Mouse (Mus musculus) liver, adult (tissue): Measurements from ENCODE around the gene Vgll4.

ENCODE experiments used
- GATA4 ChIP-seq: IDR thresholded peaks from 2 replicates; pipeline ENCODE4 v1.6.1; 2014; ENCODE audit warnings: mild to moderate bottlenecking, low read length; ENCODE audit not compliant: insufficient replicate concordance

Gene Vgll4

GRCm38 (mm10) chr6:114969213-114970120 is at the start of gene Vgll4:
Gene Vgll4, minus strand, starts transcription at chr6:114969994.
- no peak for TF ChIP-seq GATA4

DNA sequence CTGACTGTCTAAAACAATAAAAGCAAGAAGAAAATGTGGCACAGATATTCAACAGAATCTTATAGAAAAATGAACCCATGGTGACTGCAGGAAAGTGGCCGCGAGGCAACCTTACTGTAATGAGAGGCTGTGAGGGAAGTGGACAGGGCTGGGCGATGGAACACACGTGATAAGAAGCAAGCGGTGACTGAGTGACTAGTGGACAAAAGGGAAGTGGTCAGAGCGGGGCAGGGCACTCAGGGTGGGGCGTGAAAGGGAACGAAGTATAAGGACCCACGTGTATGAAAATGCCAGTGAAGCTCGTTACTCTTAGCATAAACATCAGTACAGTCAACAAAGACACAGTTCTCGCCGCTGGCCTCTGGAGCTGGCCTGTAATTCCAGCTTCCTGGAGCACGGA is 45.7 kb upstream of the Vgll4 start:
- no peak for TF ChIP-seq GATA4

DNA sequence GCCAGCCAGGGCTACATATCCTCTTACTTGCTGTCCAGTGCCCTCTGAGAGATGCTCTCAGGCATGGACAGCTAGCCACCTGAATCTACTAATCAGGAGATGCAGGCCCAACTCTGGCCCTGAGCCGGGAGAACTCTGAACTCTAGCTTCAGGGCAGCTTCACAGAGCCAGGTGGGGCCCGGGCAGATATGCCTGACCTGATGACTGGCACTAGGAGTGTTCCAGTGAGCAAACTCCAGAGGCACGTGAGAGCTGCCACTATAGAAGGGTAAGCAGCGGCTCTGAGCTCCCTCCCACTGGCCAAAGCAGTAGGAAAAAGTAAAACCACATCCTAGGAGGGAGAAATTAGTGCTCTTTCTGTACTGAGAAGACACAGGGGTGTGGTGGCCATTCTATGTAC is 43.8 kb upstream of the Vgll4 start:
- TF ChIP-seq GATA4 = no peak

GRCm38 (mm10) chr6:115011792-115012191 is 42.0 kb upstream of the Vgll4 start:
- TF ChIP-seq GATA4 = no peak

DNA sequence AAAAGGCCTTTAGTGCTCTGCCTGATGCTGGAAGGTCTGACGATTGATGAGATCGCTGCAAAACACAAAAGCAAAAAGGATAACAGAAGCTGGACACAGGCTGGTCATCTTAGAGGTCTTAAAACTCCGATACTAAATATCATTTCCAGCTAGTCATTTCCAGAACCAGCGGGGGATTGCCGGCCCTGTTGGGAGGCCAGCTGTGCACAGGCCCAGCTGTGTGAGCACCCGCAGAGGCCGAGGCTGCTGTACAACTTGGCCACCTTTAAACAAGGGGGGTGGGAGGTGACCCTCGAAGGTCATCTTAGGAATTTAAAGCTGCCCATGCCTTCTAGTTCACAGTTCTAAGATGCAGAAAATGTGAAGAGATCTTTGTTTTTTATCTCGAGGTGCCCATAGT is 41.0 kb upstream of the Vgll4 start:
- no peak for TF ChIP-seq GATA4

- no peak for TF ChIP-seq GATA4
Observed at GRCm38 (mm10) chr6:115010304-115010703, 40.5 kb upstream of the Vgll4 start.

DNA sequence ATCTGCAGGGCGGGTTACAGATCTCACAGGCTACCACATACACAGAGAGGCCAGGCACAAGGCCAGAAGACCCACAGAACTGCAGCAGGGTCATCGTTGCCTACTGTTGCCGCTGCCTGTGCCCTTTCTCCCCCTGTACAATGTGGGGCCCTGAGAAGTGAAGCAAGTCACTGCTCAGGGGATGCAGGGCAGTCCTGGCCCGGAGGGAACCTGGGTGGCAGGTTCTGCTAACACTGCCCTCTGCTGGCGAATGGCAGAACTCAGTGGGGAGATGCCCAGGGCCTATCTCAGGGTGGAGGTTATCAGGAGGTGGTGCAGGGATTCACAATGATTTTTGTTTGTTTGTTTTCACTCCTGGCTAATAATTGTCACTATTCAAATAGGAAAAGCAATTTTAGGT is 37.9 kb upstream of the Vgll4 start:
- TF ChIP-seq GATA4 = no peak

GRCm38 (mm10) chr6:115006948-115007347 is 37.2 kb upstream of the Vgll4 start:
- TF ChIP-seq GATA4 = peak; percentile 29; the same call in 1 of the 2 replicates

DNA sequence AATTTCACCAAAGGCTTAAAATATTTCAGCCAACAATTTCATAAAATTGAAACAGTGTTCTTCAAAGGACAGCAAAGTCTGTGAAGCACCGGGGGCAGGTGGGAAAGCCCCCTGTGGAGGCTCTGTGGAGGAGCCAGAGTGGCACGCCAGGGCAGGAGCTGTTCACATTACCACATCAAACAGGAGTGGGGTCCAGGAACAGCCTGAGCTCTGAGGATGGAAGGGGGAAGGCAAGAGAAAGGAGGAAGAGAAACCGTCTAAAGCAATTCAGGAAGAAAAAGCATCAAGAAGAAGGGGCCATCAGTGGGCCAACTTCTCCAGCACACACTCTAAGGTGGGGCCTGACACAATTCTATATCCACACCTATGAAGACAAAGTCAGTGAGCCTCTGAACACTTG is 36.3 kb upstream of the Vgll4 start:
- TF ChIP-seq GATA4 = no peak

- no peak for TF ChIP-seq GATA4
Observed at GRCm38 (mm10) chr6:115005351-115005890, 35.6 kb upstream of the Vgll4 start.

- TF ChIP-seq GATA4 = no peak
Observed at GRCm38 (mm10) chr6:115004636-115005035, 34.8 kb upstream of the Vgll4 start.

DNA sequence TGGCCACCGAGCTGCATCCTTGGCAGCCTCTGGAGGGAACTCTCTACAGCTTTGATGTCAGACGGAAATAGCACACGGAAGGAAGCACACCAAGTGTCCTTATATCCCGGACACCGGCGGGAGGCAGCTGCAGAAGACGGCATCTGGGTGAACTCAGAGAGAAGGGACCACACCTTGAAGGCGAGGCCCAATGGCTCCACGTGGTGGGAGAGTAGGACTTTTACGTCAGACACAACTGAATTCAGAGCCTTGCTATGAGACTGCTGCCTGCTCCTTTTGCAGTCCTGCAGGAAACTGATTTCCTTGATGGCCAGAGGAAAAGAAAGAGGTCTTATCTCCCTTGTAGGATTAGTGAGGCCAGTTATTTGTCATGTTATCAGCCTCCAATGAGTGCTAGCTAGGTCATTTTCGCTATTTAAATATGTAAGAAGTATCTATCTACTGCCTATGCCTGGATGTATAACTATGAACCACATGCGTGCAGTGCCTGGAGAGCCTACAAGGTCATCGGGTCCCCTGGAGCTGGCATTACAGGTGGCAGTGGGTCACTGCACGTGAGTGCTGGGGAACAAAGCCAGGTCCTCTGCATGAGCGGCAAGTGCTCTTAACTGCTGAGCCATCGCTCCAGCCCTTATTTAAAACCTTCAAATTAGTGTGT is 28.7 kb upstream of the Vgll4 start:
- TF ChIP-seq GATA4 = no peak

DNA sequence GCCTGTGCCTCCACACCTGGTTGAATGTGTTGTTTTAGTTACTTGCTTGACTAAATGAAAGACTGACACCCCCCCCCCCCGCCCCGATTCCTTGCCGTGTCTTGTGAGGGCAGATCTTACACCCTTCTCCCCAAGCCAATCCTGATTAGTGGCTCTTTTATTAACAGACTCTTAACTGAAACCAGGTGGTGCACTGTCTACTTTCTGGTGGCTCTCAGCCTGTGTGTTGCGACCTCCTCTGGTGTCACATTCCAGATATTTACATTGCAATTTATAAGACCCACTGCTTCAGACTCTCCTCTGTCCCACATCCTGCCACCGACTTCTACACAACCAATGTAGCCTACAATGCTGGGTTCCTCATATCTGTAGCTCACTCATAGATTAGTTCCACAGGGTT is 27.7 kb upstream of the Vgll4 start:
- TF ChIP-seq GATA4 = no peak

DNA sequence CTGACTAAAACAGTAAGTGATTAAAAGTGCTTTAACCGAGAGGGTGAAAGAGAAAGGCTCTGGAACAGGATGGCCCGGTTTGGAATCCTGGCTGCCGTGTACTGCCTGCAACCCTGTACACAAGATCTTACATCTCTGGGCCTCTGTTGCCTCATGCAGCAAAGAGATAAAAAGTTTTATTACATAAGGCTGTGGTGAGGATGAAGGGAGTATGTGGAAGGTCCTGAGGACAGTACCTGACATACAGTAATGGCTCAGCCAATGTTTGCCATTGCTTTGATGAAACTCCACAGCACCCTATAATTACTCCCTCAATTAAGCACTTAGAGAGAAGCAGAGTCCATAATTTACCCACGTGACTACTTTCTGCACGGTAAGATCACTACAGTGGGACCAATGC is 27.1 kb upstream of the Vgll4 start:
- no peak for TF ChIP-seq GATA4

- TF ChIP-seq GATA4 = no peak
Observed at GRCm38 (mm10) chr6:114994079-114994478, 24.3 kb upstream of the Vgll4 start.

DNA sequence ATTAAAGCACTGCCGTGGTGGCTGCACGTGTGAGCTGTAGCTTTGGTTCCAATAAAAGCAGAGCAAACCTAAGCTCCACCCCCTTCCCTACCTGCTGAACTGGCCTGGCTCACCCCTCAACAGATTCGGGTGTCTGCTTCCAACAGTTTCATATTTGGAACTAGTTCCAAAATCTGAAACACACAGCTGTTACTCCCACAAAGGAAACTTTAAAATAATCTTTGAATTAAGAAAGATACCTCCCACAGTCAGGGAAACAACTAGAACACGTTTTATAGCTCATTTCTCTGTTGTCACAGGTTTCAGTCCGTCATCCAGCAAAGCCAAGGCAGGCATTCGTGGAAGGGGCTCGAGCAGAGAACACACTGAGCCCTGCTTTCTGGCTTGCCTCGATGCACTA is 23.9 kb upstream of the Vgll4 start:
- TF ChIP-seq GATA4 = no peak

DNA sequence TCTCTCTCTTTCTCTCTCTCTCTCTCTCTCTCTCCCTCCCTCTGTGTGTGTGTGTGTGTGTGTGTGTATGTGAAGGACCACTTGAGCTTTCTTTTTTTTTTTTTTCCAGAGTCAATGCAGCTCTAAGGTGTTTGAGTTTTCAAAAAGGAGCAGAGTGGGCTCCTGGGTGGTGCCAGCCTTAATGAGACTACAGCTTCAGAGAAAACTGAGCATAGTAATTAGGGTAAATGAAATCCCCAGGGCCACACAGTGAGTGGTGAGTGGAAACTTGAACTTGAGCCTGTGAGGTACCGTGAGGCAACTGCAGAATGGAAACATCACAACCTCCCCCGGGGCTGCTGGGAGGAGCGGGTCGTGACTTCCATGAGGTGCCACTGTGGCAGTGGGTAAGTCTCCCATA is 22.1 kb upstream of the Vgll4 start:
- TF ChIP-seq GATA4 = no peak

DNA sequence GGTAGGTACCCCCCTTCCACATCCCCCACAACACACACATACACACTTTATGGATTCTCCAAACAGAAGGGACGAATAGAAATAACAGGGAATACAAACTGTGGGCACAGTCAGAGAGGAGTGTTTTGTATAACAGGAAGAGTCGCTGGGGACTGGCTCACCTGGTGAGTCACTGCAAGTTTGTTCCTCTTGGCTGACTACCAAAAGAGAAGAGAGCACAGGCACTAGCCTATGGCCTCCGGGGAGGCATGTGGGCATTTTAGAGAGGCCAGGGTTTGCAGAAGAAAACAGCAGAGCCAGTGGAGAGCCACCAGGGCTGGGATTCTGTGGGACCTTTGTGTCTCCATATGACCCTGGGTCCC is 18.8 kb upstream of the Vgll4 start:
- TF ChIP-seq GATA4 = no peak
